In genomic region chr10:116962803-116963202, GRCm38 (mm10) we compare ENCODE assay signal across 13 mouse cellular contexts. TPM values are rescaled to one million over a fixed set of nuclear protein-coding genes. Genes with fewer than 3 reads are reported as not detected.
DNase-seq lines count a peak whose midpoint lies in the region; ATAC-seq and TF ChIP-seq lines count a peak whose summit lies in the region.
"Had no signal": no experiment of that assay in that cellular context is flagged by ENCODE, and none has a peak within 500 bp of the region (broad histone marks: within the 10 kb centered on the region; RNA-seq: fewer than 3 reads in every experiment).

No protein-coding gene starts in this region.

- DNase-seq in layer of hippocampus, adult 2 months (ENCODE audit: low spot score in 2 of 2): no peak
- no peak for DNase-seq in layer of hippocampus, postnatal 10 days (ENCODE audit: low spot score in 2 of 2)
- peak; percentile 12 for DNase-seq in T-cell, adult 2 months (ENCODE audit: low spot score)
- peak; percentile 20 for DNase-seq in stomach, postnatal 0 days (ENCODE audit: low spot score)
- no peak for DNase-seq in forebrain, embryonic 10.5 days (ENCODE audit: extremely low spot score, low spot score)
- DNase-seq in right cerebral cortex, postnatal 10 days (ENCODE audit: low spot score in 2 of 2): no peak
- DNase-seq: cerebellum, postnatal 25 days had no signal

- peaks cover 2% of the 10 kb centered on the region for H3K4me1 ChIP-seq in ES-Bruce4 (ENCODE audit: control insufficient read depth, insufficient read depth, low read length)
- no peaks in the 10 kb centered on the region for H3K4me1 ChIP-seq in stomach, postnatal 0 days (replicated peaks; ENCODE audit: control insufficient read depth, insufficient read depth)
- H3K4me1 ChIP-seq in forebrain, embryonic 10.5 days: no peaks in the 10 kb centered on the region
- H3K4me1 ChIP-seq: hindbrain, embryonic 12.5 days had no signal

- no peaks in the 10 kb centered on the region; the same call in 1 of the 2 replicates for H3K27me3 ChIP-seq in ES-Bruce4 (ENCODE audit: control insufficient read depth, insufficient read depth, low read length, poor library complexity, severe bottlenecking)
- no peaks in the 10 kb centered on the region for H3K27me3 ChIP-seq in stomach, postnatal 0 days (ENCODE audit: control insufficient read depth, insufficient read depth, low read length)
- H3K27me3 ChIP-seq in forebrain, embryonic 10.5 days (ENCODE audit: poor library complexity, severe bottlenecking): no peaks in the 10 kb centered on the region
- H3K27me3 ChIP-seq: hindbrain, embryonic 12.5 days had no signal

- no peak overlapping the region for H3K4me3 ChIP-seq in layer of hippocampus, adult 2 months
- H3K4me3 ChIP-seq in ES-Bruce4 (ENCODE audit: low read depth, low read length): no peak overlapping the region
- no peak overlapping the region for H3K4me3 ChIP-seq in stomach, postnatal 0 days (ENCODE audit: low read depth, low read length)
- H3K4me3 ChIP-seq in forebrain, embryonic 10.5 days: no peak overlapping the region
- H3K4me3 ChIP-seq: heart, embryonic 10.5 days; hindbrain, embryonic 12.5 days had no signal

- TF ChIP-seq POLR2A in ES-Bruce4 (IDR thresholded peaks at IDR 0.05; ENCODE audit: insufficient read depth, low read length): no peak

- WGBS in stomach, postnatal 0 days: 53% methylated on average over 17 of the region's 17 CpGs
- WGBS in forebrain, embryonic 10.5 days: 66% methylated on average over 17 of the region's 17 CpGs

- ATAC-seq in stomach, postnatal 0 days (ENCODE audit: low FRiP score, low TSS enrichment): no peak

- no peaks in the 10 kb centered on the region for H3K9me3 ChIP-seq in ES-Bruce4 (replicated peaks; ENCODE audit: control insufficient read depth, insufficient read depth, low read length, poor library complexity, severe bottlenecking)
- no peaks in the 10 kb centered on the region for H3K9me3 ChIP-seq in stomach, postnatal 0 days (ENCODE audit: control insufficient read depth, low read length)
- H3K9me3 ChIP-seq in forebrain, embryonic 10.5 days: no peaks in the 10 kb centered on the region
- H3K9me3 ChIP-seq: heart, embryonic 10.5 days; hindbrain, embryonic 12.5 days had no signal

- TF ChIP-seq CTCF in layer of hippocampus, adult 2 months (conservative IDR thresholded peaks at IDR 0.05): peak; percentile 25; the same call in 1 of the 2 replicates
- peak; percentile 41 for TF ChIP-seq CTCF in ES-Bruce4 (IDR thresholded peaks at IDR 0.05; ENCODE audit: low read depth, low read length)
- TF ChIP-seq CTCF in stomach, postnatal 0 days (IDR thresholded peaks at IDR 0.05; ENCODE audit: low read depth): peak; percentile 41

- no peak overlapping the region for H3K27ac ChIP-seq in layer of hippocampus, adult 2 months
- no peak overlapping the region for H3K27ac ChIP-seq in ES-Bruce4 (ENCODE audit: insufficient read depth, low read length)
- no peak overlapping the region for H3K27ac ChIP-seq in stomach, postnatal 0 days (replicated peaks)
- H3K27ac ChIP-seq in forebrain, embryonic 10.5 days: no peak overlapping the region
- H3K27ac ChIP-seq: heart, embryonic 10.5 days; hindbrain, embryonic 12.5 days had no signal

- no peak for TF ChIP-seq EP300 in ES-Bruce4 (IDR thresholded peaks at IDR 0.05; ENCODE audit: insufficient read depth, low read depth, low read length)
- TF ChIP-seq EP300 in stomach, postnatal 0 days (optimal IDR thresholded peaks at IDR 0.05): no peak

- H3K36me3 ChIP-seq in ES-Bruce4 (ENCODE audit: control insufficient read depth, insufficient read depth, low read length, poor library complexity, severe bottlenecking): no peaks in the 10 kb centered on the region
- H3K36me3 ChIP-seq in stomach, postnatal 0 days (ENCODE audit: control insufficient read depth, insufficient read depth, low read length): no peaks in the 10 kb centered on the region
- no peaks in the 10 kb centered on the region for H3K36me3 ChIP-seq in forebrain, embryonic 10.5 days (replicated peaks)
- H3K36me3 ChIP-seq: heart, embryonic 10.5 days; hindbrain, embryonic 12.5 days had no signal

- H3K4me2 ChIP-seq in stomach, postnatal 0 days (replicated peaks; ENCODE audit: low read depth): no peak overlapping the region
- H3K4me2 ChIP-seq: hindbrain, embryonic 12.5 days had no signal

- no peak overlapping the region for H3K9ac ChIP-seq in ES-Bruce4 (ENCODE audit: low read depth, poor library complexity, severe bottlenecking)
- H3K9ac ChIP-seq in stomach, postnatal 0 days (ENCODE audit: low read length): no peak overlapping the region
- H3K9ac ChIP-seq: hindbrain, embryonic 12.5 days had no signal

RNA-seq across cellular contexts. Expression of gene Gm10271, which starts 9.6 kb away (rescaled TPM):
- total RNA-seq in layer of hippocampus, adult 2 months (2021): not detected
- total RNA-seq in layer of hippocampus, postnatal 10 days (2021): not detected
- polyA plus RNA-seq in ES-Bruce4 (2011; ENCODE audit: insufficient read depth, insufficient read length, low read depth, missing spikeins): not detected in 2 replicates
- polyA plus RNA-seq in stomach, postnatal 0 days (2015; fragmentation: Nextera tagmentation; extraction: Ambion mirVana): not detected in 2 replicates
- not detected in 2 replicates for polyA plus RNA-seq in forebrain, embryonic 10.5 days (2016; fragmentation: Nextera tagmentation; extraction: Ambion mirVana)
- total RNA-seq: left cerebral cortex, postnatal 14 days had no signal
- polyA plus RNA-seq: heart, embryonic 10.5 days; hindbrain, embryonic 12.5 days; large intestine, adult 2 months; spleen, adult 2 months had no signal

RNA-seq across cellular contexts. Expression of gene Rab3ip, which starts 12.2 kb away (rescaled TPM):
- total RNA-seq in layer of hippocampus, adult 2 months (2021): 10 to 100 TPM; 64.2 to 70.9 TPM
- 10 to 100 TPM; 62.0 to 69.2 TPM for total RNA-seq in layer of hippocampus, postnatal 10 days (2021)
- polyA plus RNA-seq in ES-Bruce4 (2011; ENCODE audit: insufficient read depth, insufficient read length, low read depth, missing spikeins): 58.7 and 70.8 TPM in 2 replicates
- 13.5 and 14.4 TPM in 2 replicates for polyA plus RNA-seq in stomach, postnatal 0 days (2015; fragmentation: Nextera tagmentation; extraction: Ambion mirVana)
- 41.5 and 43.0 TPM in 2 replicates for polyA plus RNA-seq in forebrain, embryonic 10.5 days (2016; fragmentation: Nextera tagmentation; extraction: Ambion mirVana)

RNA-seq across cellular contexts. Expression of gene Best3, which starts 23.3 kb away (rescaled TPM):
- total RNA-seq in layer of hippocampus, adult 2 months (2021): 1 to 10 TPM; 2.1 to 2.4 TPM
- total RNA-seq in layer of hippocampus, postnatal 10 days (2021): 1 to 10 TPM; 1.0 to 1.2 TPM
- not detected in 2 replicates for polyA plus RNA-seq in ES-Bruce4 (2011; ENCODE audit: insufficient read depth, insufficient read length, low read depth, missing spikeins)
- polyA plus RNA-seq in stomach, postnatal 0 days (2015; fragmentation: Nextera tagmentation; extraction: Ambion mirVana): 0.08 and 0.10 TPM in 2 replicates
- polyA plus RNA-seq in forebrain, embryonic 10.5 days (2016; fragmentation: Nextera tagmentation; extraction: Ambion mirVana): not detected in 2 replicates

Comparison
In these comparisons a context has a peak if more than half of its experiments do, and no peak if none do; other contexts are left out.
1. DNase-seq: peak in T-cell, adult 2 months (single experiment) and stomach, postnatal 0 days (single experiment); none in layer of hippocampus, adult 2 months (0 of 2), layer of hippocampus, postnatal 10 days (0 of 2), forebrain, embryonic 10.5 days (single experiment) and right cerebral cortex, postnatal 10 days (0 of 2).
2. Peak in every context shown above with its lines, with median percentiles within 50 percentile points of each other: CTCF ChIP-seq.